Mouse (Mus musculus) C2C12 (cell line): ENCODE data around the gene Amotl2.

ENCODE experiments used
- CTCF ChIP-seq: IDR thresholded peaks from one replicate; pipeline ENCODE4 v1.5.1; 2011; ENCODE audit not compliant: control insufficient read depth, insufficient read depth, insufficient read length
- MAX ChIP-seq: IDR thresholded peaks from one replicate; pipeline ENCODE4 v1.6.1; 2011; ENCODE audit warnings: mild to moderate bottlenecking, control low read depth

GRCm38 (mm10) chr9:102722750-102723149, 6.3 kb downstream of the Amotl2 start:
- no peak for TF ChIP-seq CTCF
- no peak for TF ChIP-seq MAX
